Mouse (Mus musculus) megakaryocyte, adult 5-6 weeks (primary cell): ENCODE measurements around the gene Parp6. TPM values are rescaled to one million over a fixed set of nuclear protein-coding genes. Genes with fewer than 3 reads are reported as not detected.

Experiments used
- ATAC-seq: 2 replicates; pipeline ENCODE4 v1.8.0; 2016; ENCODE audit warnings: mild to moderate bottlenecking, inconsistent platforms; ENCODE audit not compliant: poor library complexity, severe bottlenecking
- total RNA-seq, 2 experiments: library from RNA; stranded (forward) in 1 of 2; stranded (reverse) in 1 of 2; fragments of 153-499, 151-499 nt in 1 of 2; fragments of 221-1000, 200-1000 nt in 1 of 2; gene quantifications; 2 replicates each; pipeline versions ENCODE4 v1.2.3 to v1.2.4; 2015 to 2017

Gene Parp6
- total RNA-seq, 2 experiments from 2014 or later, result 23.0 to 35.2 TPM

DNA sequence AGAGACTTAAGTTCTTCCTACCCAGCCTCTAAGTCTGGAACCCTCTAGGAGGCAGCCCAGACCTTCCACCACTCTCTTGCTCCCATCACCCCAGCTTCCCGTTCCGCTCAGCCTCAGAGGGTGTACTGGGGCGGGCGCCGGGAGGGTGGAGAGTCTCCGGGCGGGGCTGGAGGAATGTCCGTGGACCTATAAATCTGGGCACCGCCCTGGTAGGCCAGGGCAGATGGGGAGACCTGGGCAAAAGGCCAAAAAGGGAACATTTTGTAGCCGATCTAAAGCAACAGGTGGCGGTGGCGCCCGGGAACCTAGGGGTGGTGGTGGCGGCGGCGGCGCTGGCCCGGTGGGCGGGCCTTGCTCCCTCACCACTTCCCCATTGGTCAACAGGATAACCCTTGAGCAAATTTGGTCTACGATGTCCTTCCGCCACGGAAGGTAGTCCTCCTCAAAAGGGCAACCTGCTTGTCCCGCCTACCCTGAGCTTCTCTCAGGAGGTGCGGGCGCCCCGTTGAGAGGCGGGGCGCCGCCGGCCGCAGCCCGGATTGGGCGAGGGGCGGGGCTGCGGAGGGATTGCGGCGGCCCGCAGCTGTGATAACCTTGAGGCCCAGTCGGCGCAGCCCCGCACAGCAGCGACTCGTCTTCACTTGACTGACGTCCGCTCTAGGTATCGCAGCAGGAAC is 39.0 kb downstream of the Parp6 start, which contains the start of gene Pkm:
TSS of gene Pkm (plus strand) at position 411 of the 677 bp plus-strand sequence.
- peak; percentile 65 for ATAC-seq

GRCm38 (mm10) chr9:59656635-59657617 is 39.8 kb downstream of the Parp6 start:
- peak; percentile 30 for ATAC-seq

DNA sequence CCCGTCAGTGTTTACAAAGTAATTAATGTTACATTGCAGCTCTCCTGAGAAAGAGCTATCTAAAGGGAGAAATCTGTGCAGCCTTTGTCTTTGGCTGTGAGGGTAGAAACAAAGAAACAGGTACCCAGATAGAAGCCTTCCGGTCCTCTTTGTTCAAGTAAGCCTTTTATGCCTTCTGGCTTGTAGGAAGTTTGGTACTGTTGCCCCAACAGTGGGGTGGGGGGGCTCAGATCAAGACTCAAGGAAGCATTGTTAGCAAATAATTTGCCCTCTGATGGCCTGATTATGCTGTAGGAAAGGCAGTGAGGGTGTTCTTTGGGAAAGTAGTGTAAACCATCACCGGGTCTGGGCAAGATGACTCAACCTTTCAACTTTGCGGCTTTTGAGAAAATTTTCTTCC is 41.1 kb downstream of the Parp6 start:
- no peak for ATAC-seq

- peak; percentile 43 for ATAC-seq
Observed at GRCm38 (mm10) chr9:59659036-59660026, 42.2 kb downstream of the Parp6 start.

GRCm38 (mm10) chr9:59660421-59660820 is 43.3 kb downstream of the Parp6 start:
- no peak for ATAC-seq

DNA sequence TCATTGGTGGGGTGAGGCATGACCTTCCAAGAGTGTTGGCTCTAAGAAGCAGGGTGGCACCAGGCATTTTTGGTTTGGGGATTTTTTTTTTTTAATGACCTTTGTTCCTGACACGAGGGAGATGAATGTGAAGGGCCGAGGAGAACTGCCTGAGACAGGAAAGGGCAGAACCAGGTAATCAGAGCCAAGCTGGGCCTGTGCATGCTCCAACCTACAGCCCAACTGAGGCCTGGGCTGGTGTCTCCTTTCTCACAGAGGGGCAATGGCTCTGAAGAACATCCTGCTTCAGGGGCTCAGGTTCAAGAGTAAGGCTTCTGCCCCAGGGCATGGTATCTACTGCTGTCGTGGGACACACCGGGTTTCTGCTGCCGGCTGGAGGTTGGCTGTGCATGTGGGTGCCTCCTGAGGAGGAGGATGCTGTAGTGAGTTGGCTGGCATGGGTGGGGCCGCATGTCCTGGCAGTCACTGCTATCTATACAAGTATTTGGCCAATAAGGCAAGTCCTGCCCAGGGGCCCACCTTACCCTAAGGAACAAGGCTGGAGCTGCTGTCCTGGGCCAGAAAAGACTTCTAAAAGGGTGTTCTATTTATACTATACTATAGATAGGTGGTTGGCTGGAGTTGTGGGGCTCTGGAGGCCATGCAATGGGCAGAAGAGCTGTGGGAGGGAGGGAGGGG is 44.4 kb downstream of the Parp6 start:
- no peak for ATAC-seq

DNA sequence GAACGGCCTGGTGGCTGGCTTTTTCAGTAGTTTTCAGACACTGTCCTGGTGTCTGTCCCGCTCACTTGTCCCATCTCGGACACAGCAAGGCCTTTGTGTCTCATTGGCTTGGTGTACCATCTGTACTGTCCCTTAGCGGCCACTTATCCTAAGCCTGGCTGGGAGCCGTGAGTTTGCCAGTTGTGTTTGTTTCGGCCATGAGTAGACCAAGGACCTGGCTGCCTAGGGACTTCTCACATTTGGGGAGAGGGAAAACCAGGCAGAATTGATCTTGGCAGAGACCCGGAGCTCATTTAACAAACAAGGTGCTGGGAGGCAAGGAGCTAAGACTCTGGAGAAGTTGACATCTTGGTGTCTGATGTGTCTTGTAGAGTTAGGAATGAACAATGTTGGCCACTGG is 46.1 kb downstream of the Parp6 start:
- no peak for ATAC-seq

DNA sequence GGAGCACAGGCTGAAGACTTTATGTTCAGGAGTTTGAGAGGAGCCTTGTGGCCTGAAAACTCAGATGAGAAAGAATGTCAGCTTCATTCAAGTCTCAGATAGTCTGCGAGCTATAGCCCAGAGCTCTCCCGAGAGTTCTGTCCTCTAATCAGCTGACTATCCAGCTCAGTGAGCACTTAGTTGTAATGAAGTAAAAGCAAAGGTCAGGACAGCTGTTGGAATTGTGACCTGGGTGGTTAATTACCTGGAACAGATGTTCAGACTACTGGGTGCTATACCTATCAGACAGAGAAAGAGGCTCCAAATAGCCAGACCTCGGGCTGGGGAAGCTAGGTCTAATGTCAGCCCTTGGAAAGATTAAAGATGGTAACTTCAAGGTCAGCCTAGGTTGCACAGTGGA is 46.9 kb downstream of the Parp6 start:
- no peak for ATAC-seq

- no peak for ATAC-seq
Observed at GRCm38 (mm10) chr9:59664664-59665256, 47.7 kb downstream of the Parp6 start.

DNA sequence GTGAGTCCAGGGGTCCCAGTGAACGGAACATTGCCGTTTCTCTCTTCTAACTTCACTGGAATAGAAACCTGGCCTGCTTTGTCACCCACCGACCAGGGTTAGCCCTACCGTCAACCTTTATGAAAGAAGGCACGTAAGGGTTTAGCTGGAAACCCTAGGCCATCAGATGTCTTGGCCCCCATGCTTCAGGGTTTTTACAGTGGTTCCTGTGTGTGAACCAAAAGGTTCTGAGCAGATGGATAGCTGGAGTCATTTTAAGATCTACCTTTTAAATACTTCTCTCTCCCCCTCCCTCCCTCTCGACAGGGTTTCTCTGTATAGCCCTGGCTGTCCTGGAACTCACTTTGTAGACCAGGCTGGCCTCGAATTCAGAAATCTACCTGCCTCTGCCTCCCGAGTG is 48.9 kb downstream of the Parp6 start:
- no peak for ATAC-seq

GRCm38 (mm10) chr9:59666813-59667212 is 49.7 kb downstream of the Parp6 start:
- ATAC-seq, result no peak

DNA sequence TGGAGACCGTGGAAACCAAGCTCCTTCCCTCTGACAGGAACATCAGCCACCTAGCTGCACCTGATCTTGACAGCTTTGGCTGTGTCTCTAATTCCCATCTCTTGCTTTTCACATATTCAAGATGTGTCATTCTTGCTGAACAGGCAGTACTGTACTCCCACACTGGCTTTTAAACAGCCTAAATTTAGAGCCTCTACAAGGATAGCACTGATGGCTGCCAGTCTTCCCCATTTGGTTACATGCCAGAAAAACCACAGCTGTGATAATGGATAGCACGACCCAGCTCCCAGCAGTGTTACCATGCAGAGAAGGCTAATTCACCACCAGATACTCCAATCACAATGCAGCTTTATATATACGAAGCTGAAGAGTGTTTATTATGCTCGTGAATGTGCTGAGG is 50.2 kb downstream of the Parp6 start:
- ATAC-seq, result no peak

DNA sequence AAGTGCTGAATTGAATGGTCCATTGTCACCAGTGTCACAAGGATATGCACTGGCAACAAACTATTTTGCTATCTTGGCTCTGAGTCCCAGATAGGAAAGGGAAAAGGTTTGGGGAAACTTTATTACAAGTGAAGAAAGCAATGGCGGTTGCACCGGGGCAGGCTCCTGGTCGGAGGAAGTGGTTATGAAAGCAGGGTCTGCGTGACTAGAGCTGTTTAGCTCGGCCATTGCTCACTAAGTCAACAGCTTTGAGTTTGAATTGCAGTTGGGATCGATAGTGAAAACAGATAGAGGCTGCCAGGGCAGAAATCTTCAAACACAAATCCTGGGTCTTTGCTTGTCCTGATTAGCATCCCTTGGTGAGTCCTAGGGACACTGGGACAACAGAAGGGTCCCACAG is 50.8 kb downstream of the Parp6 start:
- peak; percentile 51 for ATAC-seq

GRCm38 (mm10) chr9:59668473-59668872 is 51.4 kb downstream of the Parp6 start:
- ATAC-seq, result no peak

GRCm38 (mm10) chr9:59669172-59669571 is 52.1 kb downstream of the Parp6 start:
- ATAC-seq, result peak; percentile 40

GRCm38 (mm10) chr9:59672195-59672894 is 55.3 kb downstream of the Parp6 start:
- ATAC-seq, result no peak

- no peak for ATAC-seq
Observed at GRCm38 (mm10) chr9:59673427-59673826, 56.3 kb downstream of the Parp6 start.

DNA sequence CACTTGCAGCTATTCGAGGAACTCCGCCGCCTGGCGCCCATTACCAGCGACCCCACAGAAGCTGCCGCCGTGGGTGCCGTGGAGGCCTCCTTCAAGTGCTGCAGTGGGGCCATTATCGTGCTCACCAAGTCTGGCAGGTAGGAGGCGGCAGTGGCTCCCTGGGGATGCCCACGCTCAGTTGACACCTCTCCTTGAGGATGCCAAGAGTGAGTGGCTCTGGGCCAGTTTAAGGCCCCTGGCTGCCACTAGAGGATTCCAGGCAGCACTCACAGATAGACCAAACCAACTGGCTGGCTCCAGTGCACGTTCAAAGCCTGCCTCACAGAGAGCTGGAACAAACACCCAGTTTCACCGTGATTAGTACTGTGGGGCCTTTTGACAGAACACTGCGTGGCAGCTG is 58.5 kb downstream of the Parp6 start:
- ATAC-seq, result no peak

- ATAC-seq, result peak; percentile 68
Observed at GRCm38 (mm10) chr9:59678313-59678712, 61.2 kb downstream of the Parp6 start.
